Mouse (Mus musculus) heart, embryonic 14.5 days (tissue): ENCODE data around the gene Atf1. TPM values are rescaled to one million over a fixed set of nuclear protein-coding genes. Genes with fewer than 3 reads are reported as not detected.
A peak's percentile ranks its signal among the peaks of the same experiment; 100 is the strongest.

Source experiments
- ATAC-seq: fragments of 200-750 bp; cut with Nextera tagmentation; 2 replicates; pipeline ENCODE4 v1.8.0; 2017; ENCODE audit warnings: low read depth, moderate TSS enrichment; ENCODE audit not compliant: insufficient number of reproducible peaks, insufficient read depth, low FRiP score
- H3K27ac ChIP-seq, 2 experiments: fragments of 200-500 bp in 1 of 2; fragments of 300-500 bp in 1 of 2; sonication (generic) in 1 of 2; replicated peaks in 1 of 2; 2 replicates each; pipeline ENCODE4 v1.5.1; 2012 to 2014; ENCODE audit warnings: low read depth in 2 of 2, low read length in 2 of 2, control low read depth in 1 of 2, mild to moderate bottlenecking in 1 of 2, mixed read lengths in 1 of 2; ENCODE audit not compliant: control insufficient read depth in 1 of 2, insufficient read depth in 1 of 2
- H3K27me3 ChIP-seq: fragments of 300-500 bp; sonication (generic); 2 replicates; pipeline ENCODE4 v1.6.1; 2014; ENCODE audit warnings: mild to moderate bottlenecking, low read length, control low read depth; ENCODE audit not compliant: control insufficient read depth, insufficient read depth
- H3K36me3 ChIP-seq: fragments of 300-500 bp; sonication (generic); 2 replicates; pipeline ENCODE4 v1.6.1; 2014; ENCODE audit warnings: mild to moderate bottlenecking, control low read depth, low read length, mixed read lengths; ENCODE audit not compliant: control insufficient read depth, insufficient read depth
- H3K4me1 ChIP-seq, 2 experiments: fragments of 200-500 bp in 1 of 2; fragments of 300-500 bp in 1 of 2; sonication (generic) in 1 of 2; 2 replicates each; pipeline ENCODE4 v1.6.1; 2012 to 2014; ENCODE audit warnings: low read length in 2 of 2, control low read depth in 1 of 2, mixed read lengths in 1 of 2; ENCODE audit not compliant: control insufficient read depth in 2 of 2, insufficient read depth in 2 of 2
- H3K4me2 ChIP-seq: fragments of 300-500 bp; sonication (generic); 2 replicates; pipeline ENCODE4 v1.6.1; 2014; ENCODE audit warnings: mild to moderate bottlenecking, low read length
- H3K4me3 ChIP-seq, 2 experiments: fragments of 200-500 bp in 1 of 2; fragments of 300-500 bp in 1 of 2; sonication (generic) in 1 of 2; 2 replicates each; pipeline ENCODE4 v1.5.1; 2012 to 2014; ENCODE audit warnings: low read length in 2 of 2, mild to moderate bottlenecking in 2 of 2, control low read depth in 1 of 2, low read depth in 1 of 2, moderate library complexity in 1 of 2; ENCODE audit not compliant: control insufficient read depth in 1 of 2, insufficient read depth in 1 of 2
- H3K9ac ChIP-seq: fragments of 300-500 bp; sonication (generic); 2 replicates; pipeline ENCODE4 v1.6.1; 2014; ENCODE audit warnings: mild to moderate bottlenecking, low read length
- H3K9me3 ChIP-seq: fragments of 300-500 bp; sonication (generic); 2 replicates; pipeline ENCODE4 v1.6.1; 2016; ENCODE audit warnings: low read length, control low read depth; ENCODE audit not compliant: control insufficient read depth
- WGBS: fragments of 180-500 bp; shearing (Covaris S2); extraction: QIAGEN DNeasy Blood & Tissue Kit; methylation state at CpG from one replicate; pipeline ENCODE4 v1.1.7; 2014; 5-methylcytosine and 5-hydroxymethylcytosine counted together
- polyA plus RNA-seq: library from polyadenylated mRNA; unstranded; fragments of >200 nt; fragmentation: Nextera tagmentation; extraction: Ambion mirVana; gene quantifications from 2 replicates; pipeline ENCODE4 v1.2.1, GENCODE M21; 2014

Atf1 gene
- polyA plus RNA-seq, 1 experiment from 2014 or later = 37.1 TPM

DNA sequence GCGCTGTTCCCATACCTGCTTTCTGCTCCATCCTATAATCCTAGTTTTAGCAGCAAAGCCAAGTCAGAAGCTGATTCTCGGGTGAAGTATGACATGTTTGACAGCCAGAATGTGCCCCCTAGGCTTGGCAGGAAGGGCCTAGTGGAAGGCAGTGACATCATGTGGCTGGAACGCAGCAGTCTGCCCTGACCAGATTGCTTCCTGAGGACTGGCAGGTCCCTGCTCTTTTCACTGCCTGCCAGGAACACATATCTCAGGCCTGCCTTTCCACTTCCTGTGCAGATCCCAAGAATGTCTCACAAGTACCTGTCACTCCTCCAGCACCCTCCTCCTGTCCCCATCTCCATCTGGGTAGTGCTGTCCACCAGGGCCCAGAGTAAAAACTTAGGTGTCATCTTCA, 27.8 kb upstream of the Atf1 start:
- no peaks in the 10 kb centered on the region for H3K9me3 ChIP-seq
- H3K36me3 ChIP-seq = peaks cover 54% of the 10 kb centered on the region
- peak overlapping the region; percentile 59 for H3K4me2 ChIP-seq
- H3K27me3 ChIP-seq = no peaks in the 10 kb centered on the region
- peak; percentile 72 for ATAC-seq
- peaks cover 32 to 46% of the 10 kb centered on the region in 2 experiments for H3K4me1 ChIP-seq
- H3K4me3 ChIP-seq = peak overlapping the region in 1 of 2 experiments; percentile 12; a peak in 1 of 4 replicates
- H3K9ac ChIP-seq = peak overlapping the region; percentile 66; the same call in 1 of the 2 replicates
- 26% methylated on average over 3 of the region's 3 CpGs for WGBS
- H3K27ac ChIP-seq = peak overlapping the region; percentile 95 to 97

DNA sequence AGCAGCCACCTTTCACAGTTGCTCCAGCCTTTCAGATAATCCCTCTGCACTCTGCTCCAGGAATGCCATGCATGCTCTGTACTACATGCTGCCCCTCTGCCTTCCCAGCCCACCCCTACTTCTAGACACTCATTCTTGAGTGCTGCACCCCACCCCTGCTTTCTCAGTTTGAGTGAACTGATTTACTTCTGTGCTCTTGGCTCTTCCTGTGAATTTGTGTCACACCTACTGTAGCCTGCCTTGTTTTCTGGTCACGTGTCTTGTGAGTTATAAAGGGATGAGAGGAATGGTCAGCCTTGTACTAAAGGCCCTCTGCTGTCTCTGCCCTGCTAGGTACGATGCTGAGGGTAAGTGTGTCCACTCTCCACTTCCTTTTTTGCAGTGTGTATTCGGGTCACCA, 25.8 kb upstream of the Atf1 start:
- 58% methylated on average over 3 of the region's 3 CpGs for WGBS
- Histone ChIP-seq H3K4me3 (no peak overlapping the region), H3K4me1 (peaks cover 32 to 48% of the 10 kb centered on the region in 2 experiments), H3K27me3 (no peaks in the 10 kb centered on the region), H3K4me2 (peak overlapping the region; percentile 48), H3K9me3 (no peaks in the 10 kb centered on the region), H3K27ac (peak overlapping the region; percentile 88 to 91), H3K9ac (peak overlapping the region; percentile 36; the same call in 1 of the 2 replicates), H3K36me3 (peaks cover 54% of the 10 kb centered on the region)
- ATAC-seq = 0 out of 2 replicates have a peak, but pooled peaks have one; percentile 9

DNA sequence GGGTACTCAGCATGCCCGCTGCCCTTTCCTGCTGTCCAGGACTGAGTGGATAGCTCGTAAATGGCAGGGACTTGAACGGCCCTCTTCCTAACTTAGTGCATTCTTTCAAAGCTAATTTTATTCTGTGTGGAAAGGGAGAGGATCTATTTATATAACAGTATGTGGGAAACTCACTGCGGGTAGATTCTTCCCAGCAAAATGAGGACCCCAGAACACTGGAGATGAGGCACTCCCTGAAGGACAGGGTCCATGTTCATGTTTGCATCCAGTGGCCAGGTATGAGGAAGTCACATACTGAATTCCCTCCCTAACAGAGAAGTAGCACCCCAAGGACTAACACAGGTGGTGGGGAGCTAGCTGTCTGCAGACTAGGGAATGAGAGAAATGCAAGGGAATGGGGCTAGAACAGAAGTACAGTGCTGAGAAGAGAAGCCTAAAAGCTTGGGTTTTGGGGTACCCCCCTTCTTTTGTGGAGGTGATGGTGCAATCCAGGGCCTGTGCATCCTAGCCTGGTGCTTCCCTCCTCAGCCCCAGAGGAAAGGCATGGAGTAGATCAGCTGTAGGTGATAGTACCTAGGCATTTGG, 25.1 kb upstream of the Atf1 start:
- peaks cover 57% of the 10 kb centered on the region for H3K36me3 ChIP-seq
- 43% methylated on average over 4 of the region's 4 CpGs for WGBS

DNA sequence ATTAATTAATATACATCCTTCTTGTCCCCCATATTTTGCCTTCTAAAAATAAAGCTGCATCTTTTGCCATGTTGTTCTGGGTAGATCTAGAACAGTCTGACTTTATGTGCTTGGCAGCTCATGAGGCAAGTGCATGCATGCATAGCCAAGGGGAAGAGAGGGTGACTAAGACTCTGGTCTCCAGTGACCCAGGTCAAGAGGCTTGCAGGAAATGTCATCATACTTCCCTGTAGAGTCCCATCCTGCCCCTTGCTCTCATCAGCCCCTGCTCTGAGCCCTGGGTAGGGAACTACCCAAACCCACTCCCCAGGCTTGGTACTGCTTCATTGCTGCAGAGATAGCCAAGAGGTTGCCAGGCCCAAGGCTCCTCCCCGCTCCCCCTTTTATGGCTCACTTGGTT, 23.0 kb upstream of the Atf1 start:
- no peak for ATAC-seq
- Histone ChIP-seq H3K27ac (peak overlapping the region in 1 of 2 experiments; percentile 43; a peak in 2 of 4 replicates), H3K9me3 (no peaks in the 10 kb centered on the region), H3K4me1 (peaks cover 23 to 34% of the 10 kb centered on the region in 2 experiments), H3K4me2 (no peak overlapping the region), H3K27me3 (no peaks in the 10 kb centered on the region), H3K9ac (no peak overlapping the region), H3K36me3 (peaks cover 72% of the 10 kb centered on the region), H3K4me3 (no peak overlapping the region)
- 85% methylated on average over 1 of the region's 1 CpGs for WGBS

More for the DNA sequence above, 25.1 kb upstream of the Atf1 start:
- Histone ChIP-seq H3K27ac (peak overlapping the region; percentile 88 to 91), H3K9me3 (no peaks in the 10 kb centered on the region), H3K9ac (peak overlapping the region; percentile 36; the same call in 1 of the 2 replicates), H3K4me3 (no peak overlapping the region; a peak in 1 of 4 replicates), H3K4me1 (peaks cover 32 to 48% of the 10 kb centered on the region in 2 experiments), H3K4me2 (peak overlapping the region; percentile 48), H3K27me3 (no peaks in the 10 kb centered on the region)
- 0 out of 2 replicates have a peak, but pooled peaks have one; percentile 25 for ATAC-seq

DNA sequence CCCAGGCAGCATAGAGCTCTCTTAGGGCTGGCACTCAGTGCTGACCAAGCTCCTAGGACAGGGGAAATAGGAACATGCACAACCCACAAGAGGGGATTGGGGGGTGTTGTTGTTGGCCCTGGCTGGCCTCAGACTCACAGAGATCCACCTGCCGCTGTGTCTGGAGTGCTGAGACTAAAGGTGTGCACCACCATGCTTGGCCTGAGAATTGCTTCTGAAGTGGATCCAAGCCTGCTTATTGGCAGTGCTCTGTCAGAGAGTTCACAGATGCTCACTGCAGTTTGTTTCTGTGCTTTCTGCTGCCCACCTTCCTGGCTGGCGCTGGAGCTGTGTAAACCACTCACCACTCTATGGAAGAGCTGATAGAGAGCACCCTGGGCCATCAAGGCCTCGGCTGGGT, 17.6 kb upstream of the Atf1 start:
- Histone ChIP-seq H3K4me2 (no peak overlapping the region), H3K27me3 (no peaks in the 10 kb centered on the region), H3K4me3 (no peak overlapping the region), H3K27ac (no peak overlapping the region), H3K9me3 (no peaks in the 10 kb centered on the region), H3K9ac (no peak overlapping the region), H3K36me3 (peaks cover 99% of the 10 kb centered on the region), H3K4me1 (peaks cover 0 to under 1% of the 10 kb centered on the region in 2 experiments; a peak in 1 of 4 replicates)
- 95% methylated on average over 3 of the region's 3 CpGs for WGBS
- no peak for ATAC-seq

DNA sequence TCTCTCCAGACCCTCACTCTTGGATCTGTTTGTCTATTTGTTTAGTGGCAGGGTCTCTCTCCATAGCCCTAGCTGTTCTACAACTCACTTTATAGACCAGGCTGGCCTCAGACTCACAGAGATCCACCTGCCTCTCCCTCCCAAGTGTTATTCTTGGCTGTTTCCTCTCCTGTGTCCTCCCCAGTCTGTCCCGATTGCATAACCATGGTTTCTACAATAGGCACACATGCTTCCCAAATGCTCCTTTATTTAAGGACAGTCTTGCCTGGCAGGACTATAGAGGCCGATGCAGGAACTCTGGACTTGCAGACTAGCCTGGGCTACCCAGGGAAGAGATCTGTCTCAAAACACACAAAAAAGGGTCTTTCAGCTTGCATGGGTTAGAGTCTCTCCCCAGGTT, 14.3 kb upstream of the Atf1 start:
- H3K4me2 ChIP-seq = no peak overlapping the region
- H3K4me3 ChIP-seq = no peak overlapping the region
- no peak overlapping the region for H3K9ac ChIP-seq
- H3K27ac ChIP-seq = no peak overlapping the region
- H3K27me3 ChIP-seq = no peaks in the 10 kb centered on the region
- H3K4me1 ChIP-seq = no peaks in the 10 kb centered on the region
- 89% methylated on average over 2 of the region's 2 CpGs for WGBS
- no peaks in the 10 kb centered on the region for H3K9me3 ChIP-seq
- peaks cover 92% of the 10 kb centered on the region for H3K36me3 ChIP-seq
- ATAC-seq = no peak

DNA sequence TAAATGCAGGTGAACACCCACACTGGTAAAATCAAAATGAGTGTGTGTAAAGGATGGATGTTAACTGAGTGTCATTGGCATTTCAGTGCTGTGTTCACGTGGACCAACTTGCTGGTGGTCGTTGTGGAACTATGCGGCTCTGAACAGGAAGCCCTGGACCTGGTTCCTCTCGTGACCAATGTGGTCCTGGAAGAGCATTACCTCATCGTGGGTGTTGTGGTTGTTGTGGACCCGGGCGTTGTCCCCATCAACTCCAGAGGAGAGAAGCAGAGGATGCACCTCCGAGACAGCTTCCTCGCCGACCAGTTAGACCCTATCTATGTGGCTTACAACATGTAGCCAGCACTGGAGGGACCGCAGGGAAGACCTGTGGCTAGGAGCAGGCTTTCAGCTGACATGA, 12.5 kb upstream of the Atf1 start:
- peaks cover 76% of the 10 kb centered on the region for H3K36me3 ChIP-seq
- no peak overlapping the region for H3K4me2 ChIP-seq
- no peak overlapping the region for H3K27ac ChIP-seq
- 88% methylated on average over 11 of the region's 11 CpGs for WGBS
- H3K9me3 ChIP-seq = no peaks in the 10 kb centered on the region
- no peak overlapping the region for H3K9ac ChIP-seq
- H3K27me3 ChIP-seq = no peaks in the 10 kb centered on the region
- no peaks in the 10 kb centered on the region for H3K4me1 ChIP-seq
- ATAC-seq = no peak
- no peak overlapping the region for H3K4me3 ChIP-seq

DNA sequence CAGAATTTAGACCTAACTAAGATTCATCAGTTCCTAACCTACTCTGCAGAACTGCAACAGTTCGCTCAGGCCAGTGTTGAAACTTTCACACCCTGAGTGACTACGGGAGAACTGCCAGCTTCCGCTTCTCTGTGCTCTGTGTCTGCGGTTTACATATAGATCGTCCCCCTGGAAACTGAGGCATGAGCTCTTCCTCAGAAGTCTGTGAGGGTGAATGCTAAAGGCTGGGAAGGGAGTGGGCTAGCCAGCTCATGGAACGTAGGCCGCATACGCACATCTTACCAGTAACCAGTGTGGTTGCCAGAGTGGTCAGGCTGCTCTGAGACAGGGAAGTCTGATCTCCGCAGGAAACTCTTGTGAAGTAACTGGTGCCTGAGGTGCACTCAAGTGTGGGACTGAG, 11.4 kb upstream of the Atf1 start:
- H3K27me3 ChIP-seq = no peaks in the 10 kb centered on the region
- no peak for ATAC-seq
- no peak overlapping the region for H3K4me2 ChIP-seq
- H3K9ac ChIP-seq = no peak overlapping the region
- no peak overlapping the region for H3K27ac ChIP-seq
- H3K9me3 ChIP-seq = no peaks in the 10 kb centered on the region
- H3K4me1 ChIP-seq = no peaks in the 10 kb centered on the region
- 91% methylated on average over 9 of the region's 9 CpGs for WGBS
- H3K36me3 ChIP-seq = peaks cover 65% of the 10 kb centered on the region
- H3K4me3 ChIP-seq = no peak overlapping the region
